12 mouse cellular contexts compared by ENCODE assay signal in the genomic region with DNA sequence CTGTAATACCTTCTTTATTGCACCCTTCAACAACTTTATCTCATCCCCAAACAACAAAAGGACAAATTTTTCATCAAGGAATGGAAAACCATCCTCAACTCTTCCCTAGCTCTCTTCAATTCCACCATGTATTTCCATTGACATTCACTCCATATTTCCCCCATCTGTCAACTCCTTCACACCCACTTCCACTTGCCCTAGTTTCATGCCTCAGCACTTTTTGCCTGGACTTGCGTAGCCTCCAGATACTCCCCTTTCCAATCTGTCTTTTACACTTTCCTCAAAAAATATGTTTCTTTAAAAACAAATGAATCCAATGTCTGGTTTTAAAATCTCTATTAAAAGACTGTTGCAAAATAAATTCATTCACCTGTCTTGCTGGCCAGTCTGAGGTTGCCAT.
"Had no signal": no experiment of that assay in that cellular context is flagged by ENCODE, and none has a peak within 500 bp of the region (broad histone marks: within the 10 kb centered on the region; RNA-seq: fewer than 3 reads in every experiment).

No protein-coding gene starts in this region.

- DNase-seq: retina, postnatal 1 day; right cerebral cortex, adult 18-20 months; right cerebral cortex, postnatal 14 days; right cerebral cortex, postnatal 25 days; right cerebral cortex, postnatal 4 days; spleen, adult 18-20 months; thymus, adult 18-20 months; thymus, adult 2 months; thymus, postnatal 14 days; thymus, postnatal 25 days; thymus, postnatal 36 days; thymus, postnatal 4 days had no signal
